Mouse (Mus musculus): ENCODE data around the gene Coro6.

Gene Coro6

DNA sequence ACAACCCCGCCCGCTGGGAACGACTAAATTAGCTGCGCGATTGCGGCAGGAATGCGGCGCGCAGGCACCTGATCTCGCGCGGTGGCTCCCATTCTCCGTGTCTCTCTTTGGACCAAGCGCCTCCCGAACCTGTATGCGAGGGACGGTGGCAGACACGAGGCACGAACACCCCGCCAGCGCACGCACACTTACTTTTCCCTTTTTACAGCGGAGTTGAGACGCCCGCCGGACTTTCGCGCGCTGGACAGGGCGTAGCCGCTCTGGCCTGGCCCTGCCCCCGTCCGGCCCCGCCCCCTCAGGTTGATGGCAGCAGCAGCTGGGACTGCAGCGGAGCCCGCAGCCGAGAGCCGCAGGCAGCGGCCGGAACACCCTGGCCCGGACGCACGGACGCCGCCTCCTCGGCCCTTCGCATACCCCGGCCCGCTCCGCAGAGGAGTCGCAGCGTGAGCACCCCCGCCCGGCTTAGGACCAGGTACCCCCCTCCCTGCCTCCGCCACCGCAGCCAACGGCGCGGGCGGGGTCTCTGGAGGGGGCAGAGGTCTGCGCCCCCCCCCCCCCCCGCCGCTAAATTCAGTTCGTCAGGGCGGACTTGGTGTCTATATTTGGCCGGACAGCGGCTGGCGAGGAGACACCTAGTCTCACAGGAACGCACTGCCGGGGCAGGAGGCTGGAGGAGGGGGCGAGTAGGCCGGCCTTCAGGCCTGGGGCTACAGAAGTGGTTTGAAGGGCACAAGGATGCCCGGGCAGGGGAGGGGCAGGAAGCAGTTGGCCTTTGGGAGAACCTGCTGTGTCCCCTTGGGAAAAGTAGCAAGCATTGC is at the start of gene Coro6:
TSS of gene Coro6 (plus strand) at position 129 of the 818 bp plus-strand sequence.
- peak; percentile 74 for DNase-seq (ENCODE audit: low spot score)

DNA sequence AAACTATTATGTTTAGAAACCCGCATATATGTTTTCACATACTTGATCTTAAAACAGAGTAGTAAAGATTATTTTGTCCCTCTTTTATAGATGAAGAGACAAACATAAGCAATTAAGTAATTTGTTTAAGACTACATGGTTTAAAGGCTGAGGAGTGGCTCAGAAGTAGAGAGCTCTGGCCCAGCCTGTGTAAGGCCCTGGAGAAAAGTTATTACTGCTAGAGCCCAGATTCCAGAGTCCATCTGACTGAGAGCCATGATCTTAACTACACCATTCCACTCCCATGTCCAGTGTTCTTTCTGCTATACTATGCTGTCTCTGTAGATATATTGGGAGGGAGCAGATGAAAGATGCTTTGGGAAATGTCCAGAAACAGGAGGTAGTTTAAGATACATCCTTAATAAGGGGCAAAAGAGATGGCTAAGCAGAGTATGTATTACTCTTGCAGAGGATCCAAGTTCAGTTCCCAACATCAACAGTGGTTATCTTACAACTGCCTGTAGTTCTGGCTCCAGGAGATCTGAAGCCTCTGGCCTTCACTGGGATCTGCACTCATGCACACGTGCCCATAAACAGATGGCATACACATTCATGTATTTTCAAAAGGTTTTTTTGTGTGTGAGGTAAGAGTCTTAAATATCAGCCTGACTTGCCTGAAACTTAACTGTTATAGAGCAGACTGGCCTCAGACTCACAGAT is 47.9 kb upstream of the Coro6 start:
- DNase-seq (ENCODE audit: low spot score): no peak

DNA sequence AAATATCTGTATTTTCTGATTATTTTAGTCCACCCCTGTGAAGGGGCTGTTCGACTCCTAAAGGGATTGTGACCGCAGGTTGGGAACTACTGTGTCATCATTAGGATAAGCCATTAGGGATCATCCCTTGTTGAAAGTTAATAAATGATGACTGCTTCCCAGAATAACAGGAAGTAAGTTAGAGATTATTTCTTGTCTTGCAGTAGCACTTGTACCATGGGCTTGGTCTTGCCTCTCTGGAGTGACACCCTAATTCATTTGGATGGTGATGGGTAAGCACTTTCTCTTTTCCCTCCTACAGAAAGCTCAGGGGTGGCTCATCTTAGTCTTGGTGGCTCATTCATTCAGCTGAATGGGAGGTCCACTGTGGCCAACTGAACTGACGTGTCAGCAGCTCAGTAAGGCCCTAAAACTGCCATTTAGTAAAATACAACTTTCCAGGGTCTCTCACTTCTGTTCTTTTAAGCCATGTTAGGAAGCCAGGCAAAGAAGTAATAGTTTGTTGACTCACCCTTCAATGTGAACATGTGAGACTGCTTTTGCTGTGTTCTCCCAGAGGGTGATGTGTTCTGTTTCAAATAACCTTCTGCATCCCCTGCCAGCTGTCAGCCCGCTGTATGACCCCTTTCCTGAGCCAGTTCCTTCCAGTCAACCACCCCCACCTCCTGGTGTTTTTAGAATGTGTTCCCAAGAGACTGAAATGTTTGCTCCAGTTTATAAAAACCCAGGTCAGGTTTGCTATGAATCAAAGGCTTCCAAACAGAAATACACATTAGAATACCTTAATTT is 45.8 kb upstream of the Coro6 start:
- DNase-seq (ENCODE audit: low spot score): peak; percentile 6

DNA sequence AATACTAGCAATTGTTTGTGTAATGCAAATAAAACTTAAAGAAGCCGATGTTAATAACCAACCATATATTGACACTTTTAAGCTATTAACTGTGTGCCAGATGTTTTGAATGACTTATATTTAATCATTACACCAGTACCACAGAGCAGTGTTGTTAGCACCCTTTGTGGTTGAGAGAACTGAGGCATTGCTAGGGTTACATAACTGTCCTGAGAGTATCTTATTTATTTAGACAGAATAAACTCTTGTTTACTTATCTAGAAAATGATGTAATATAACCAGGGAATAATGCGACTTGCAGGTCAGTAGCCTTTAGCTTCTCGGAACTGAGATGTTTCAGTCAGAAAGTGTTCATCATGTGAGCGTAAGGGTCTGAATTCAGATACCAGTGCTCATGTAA is 44.2 kb upstream of the Coro6 start:
- DNase-seq (ENCODE audit: low spot score): no peak

DNA sequence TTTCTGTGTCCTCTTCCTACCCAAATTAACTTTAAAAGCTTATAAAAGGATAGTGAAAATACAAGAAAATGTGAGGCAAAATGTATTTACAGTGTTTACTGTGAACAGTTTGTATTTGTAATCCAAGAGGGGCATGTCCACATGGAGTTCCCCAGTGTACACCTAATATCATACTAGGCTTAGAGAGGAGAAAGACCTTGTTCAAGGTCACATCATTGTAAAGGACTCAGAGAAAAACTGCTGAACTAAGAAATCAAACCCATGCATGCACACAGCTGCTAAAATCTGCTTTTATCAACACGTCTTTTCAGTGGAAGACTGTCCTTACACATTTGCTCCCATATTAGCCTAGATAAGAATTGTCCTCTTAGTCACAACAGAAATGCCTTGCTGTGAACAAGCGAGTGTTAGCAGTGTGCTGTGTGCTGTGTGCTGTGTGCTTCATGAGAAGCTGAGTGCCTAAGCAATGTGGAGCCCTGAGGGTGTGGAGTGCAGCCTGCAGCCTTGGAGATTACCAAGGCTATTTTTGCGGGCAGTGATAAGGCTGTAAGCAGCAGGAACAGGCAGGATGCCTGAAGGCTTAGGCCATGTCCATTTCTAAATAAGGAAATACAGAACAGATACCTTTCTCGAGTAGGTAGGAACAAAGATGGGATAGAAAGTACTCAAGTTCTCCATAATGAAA is 38.9 kb upstream of the Coro6 start:
- peak; percentile 20 for DNase-seq (ENCODE audit: low spot score)

DNA sequence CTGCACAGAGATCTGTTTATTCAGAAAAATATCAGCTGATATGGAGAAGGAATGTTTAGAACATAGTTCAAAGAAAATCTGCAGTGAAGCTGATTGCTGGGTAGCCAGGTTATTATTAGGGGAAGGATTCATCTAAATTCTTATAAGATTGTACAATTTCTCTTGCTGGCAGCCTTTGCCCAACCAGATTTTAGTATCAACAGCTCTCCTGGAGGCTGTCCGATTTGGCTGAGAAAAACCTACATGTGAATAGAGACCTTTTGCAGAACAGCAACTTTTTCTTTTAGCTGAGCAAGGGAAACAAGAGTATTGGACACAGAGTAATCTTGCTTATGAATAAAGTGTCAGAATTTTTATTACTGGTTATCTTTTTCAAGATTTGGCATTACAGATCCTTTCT is 33.8 kb upstream of the Coro6 start:
- DNase-seq (ENCODE audit: low spot score): no peak

DNA sequence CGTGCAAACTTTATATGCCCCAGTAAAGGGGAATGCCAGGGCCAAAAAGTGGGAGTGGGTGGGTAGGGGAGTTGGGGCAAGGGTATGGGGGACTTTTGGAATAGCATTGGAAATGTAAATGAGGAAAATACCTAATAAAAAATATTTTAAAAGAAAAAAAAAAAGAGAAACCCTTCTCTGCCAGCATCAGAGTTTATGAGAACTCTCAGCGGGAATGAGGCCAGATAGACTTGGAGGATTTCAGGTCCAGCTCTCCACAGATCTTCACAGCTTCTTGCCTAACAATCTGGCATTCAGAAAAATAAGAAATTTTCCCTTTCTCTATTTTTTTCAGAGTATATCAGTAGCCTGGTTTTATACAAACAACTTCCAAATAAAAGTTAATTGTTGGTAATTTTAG is 25.2 kb upstream of the Coro6 start:
- no peak for DNase-seq (ENCODE audit: low spot score)

DNA sequence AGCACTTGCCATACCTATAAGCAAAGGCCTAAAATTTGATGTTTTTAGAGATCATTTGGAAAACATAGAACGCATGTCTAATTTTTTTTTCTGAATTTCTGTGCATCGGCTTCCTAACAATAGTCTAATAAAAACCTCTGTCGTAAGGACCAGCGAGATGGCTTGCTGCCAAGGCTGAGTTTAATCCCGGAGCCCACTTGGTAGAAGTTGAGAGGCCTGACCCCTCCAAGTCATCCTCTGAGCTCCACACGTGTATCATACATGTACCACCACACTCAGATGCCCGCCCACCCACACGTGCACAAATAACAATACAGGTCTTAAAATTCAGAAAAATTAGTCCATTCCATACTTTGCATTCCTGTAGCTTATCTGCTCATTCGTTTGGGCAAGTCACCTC is 22.1 kb upstream of the Coro6 start:
- DNase-seq (ENCODE audit: low spot score): no peak

DNA sequence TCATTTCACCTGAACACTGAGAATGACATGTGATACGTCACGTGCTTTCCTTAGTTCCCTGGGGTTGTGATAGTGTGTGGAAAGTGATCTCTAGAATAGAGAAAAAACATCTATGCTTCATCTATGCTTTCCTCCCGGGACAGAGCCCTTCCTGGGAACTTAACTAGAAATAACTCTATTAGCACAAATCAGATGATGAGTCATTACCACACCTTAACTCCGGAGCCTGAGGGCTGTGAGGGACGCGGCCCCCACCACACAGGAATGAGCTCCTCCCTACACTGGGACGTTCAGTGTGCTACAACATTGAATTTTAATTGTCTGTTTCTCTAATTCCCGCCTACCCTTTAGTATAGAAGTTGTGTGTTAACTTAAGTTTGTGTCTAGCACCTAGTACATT is 21.2 kb upstream of the Coro6 start:
- no peak for DNase-seq (ENCODE audit: low spot score)

DNA sequence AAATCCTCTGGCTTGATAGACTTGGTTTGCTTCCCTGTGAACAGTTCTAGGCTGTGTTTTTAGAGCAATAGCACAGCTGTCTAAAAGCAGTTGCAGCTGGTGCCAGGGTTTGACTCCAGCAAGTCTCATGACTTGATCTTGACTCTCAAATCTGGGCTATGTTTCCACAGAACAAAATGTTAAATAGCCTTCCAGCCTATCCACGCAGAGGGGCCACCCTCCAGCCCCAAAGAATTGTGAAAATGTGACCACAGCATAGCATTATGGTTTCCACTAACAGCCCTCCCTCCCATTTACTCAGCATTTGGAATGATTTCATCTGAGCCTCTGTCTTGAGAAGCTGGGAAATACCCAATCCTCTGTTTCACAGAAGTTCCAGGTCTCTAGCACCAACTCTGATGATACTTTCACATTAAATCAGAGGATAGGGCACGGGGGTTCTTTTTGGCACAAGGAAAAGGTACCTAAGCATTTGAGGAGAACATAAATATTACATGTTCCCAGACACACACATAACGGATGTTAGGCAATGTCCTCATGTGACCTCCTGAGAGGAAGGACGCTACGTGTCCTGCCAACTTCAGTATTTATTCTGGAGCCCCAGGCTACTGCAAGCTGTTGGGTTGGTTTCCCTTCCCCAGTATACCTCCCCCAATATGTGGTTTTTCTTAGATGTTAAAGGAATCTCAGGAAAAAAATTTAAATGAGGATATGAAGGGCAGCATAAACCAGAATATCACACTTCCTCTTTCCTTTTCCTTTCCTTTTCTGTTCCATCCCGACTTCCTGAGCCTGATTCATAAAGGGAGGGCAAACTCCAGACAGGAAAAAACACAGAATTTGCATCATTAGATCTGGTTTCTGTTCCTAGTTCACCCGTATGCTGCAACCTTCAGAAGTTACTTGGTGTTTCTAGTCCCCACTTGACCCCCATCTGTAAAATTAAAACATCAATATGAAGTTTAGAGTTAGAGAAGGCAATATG is 19.7 kb upstream of the Coro6 start:
- DNase-seq (ENCODE audit: low spot score): no peak

DNA sequence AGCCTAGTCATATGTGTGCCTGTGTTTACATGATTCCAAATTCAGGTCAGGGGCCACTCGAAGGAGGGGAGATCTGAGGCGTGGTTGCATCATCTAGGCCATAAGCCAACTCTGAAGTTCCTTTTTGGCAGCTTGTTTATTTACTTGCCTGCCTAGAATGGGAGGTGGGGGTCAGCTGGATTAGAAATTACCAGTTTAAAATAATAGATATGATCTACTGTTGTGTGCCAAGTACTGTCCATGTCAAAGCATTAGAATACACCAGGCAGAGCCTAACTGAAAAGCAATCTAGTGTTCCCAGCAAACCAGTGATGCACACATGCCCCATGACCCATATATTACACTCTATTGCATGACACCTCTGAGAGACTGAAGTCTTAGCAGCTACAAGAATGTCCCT is 17.3 kb upstream of the Coro6 start:
- no peak for DNase-seq (ENCODE audit: low spot score)

DNA sequence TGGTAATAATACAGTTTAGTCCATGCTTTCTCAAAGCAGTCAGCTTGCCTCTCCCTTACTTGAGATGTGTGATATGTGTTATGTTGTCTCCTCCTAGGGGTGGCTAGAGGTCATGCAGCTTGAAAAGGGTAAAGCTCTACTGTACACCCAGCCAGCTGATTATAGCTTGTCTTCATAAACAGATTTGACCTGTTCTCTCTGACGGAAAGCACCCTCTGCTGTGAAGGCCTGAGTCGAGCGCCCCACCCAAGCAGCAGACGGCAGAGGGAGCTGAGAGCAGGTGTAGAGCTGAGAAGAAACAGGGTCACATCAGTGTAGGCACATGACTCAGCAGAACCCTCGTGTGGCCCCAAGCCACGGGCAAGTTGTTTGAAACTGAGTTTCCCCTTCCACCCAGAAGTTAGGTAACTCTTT is 15.6 kb upstream of the Coro6 start:
- DNase-seq (ENCODE audit: low spot score): peak; percentile 66

DNA sequence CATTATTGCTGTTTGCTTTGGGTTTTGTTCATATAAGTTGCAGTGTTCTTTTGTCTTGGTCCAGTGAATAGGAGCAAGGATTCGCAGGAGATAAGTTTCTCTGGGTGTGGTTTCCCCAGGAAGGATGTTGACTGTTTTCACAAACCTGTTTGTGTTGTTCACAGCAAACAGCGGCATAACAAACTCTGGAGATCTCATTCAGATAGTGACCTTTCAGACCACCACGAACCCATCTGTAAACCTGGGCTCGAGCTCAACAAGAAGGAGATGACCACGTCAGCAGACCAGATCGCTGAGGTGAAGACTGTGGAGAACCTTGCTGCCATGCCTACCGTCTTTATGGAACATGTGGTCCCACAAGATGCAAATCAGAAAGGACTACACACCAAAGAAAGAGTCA is 13.0 kb upstream of the Coro6 start:
- no peak for DNase-seq (ENCODE audit: low spot score)

DNA sequence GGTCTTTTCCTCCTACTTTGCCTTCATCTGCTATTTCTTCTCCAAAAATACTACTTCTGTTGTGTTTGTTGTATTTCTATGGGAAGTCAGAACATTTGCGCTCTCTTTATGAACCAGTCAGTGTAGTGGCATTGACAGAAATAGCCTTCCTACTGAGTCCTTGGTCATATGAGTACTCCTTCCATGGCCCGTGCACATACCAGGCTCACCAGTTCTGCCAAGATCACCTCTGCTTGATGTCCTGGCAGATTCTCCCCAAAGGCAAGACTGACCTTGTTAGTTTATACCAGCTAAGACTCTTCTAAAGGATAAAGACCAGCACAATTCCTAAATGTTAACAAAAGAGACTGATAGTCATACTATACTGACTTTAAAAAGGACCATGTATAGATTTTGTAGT is 10.5 kb upstream of the Coro6 start:
- no peak for DNase-seq (ENCODE audit: low spot score)

DNA sequence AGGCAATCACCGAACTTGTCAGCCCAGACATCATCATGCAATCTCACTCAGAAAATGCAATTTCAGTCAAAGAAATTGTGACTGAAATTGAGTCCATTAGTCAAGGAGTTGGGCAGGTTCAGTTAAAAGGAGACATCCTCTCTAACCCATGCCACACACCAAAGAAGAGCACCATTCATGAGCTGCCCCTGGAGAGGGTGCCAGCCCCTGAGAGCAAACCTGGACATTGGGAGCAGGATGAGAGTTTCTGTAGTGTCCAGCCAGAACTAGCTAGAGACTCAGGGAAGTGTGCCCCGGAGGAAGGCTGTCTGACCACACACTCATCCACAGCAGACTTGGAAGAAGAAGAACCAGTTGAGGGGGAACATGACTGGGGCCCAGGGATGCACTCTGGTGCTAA is 8.8 kb upstream of the Coro6 start:
- DNase-seq (ENCODE audit: low spot score): no peak

DNA sequence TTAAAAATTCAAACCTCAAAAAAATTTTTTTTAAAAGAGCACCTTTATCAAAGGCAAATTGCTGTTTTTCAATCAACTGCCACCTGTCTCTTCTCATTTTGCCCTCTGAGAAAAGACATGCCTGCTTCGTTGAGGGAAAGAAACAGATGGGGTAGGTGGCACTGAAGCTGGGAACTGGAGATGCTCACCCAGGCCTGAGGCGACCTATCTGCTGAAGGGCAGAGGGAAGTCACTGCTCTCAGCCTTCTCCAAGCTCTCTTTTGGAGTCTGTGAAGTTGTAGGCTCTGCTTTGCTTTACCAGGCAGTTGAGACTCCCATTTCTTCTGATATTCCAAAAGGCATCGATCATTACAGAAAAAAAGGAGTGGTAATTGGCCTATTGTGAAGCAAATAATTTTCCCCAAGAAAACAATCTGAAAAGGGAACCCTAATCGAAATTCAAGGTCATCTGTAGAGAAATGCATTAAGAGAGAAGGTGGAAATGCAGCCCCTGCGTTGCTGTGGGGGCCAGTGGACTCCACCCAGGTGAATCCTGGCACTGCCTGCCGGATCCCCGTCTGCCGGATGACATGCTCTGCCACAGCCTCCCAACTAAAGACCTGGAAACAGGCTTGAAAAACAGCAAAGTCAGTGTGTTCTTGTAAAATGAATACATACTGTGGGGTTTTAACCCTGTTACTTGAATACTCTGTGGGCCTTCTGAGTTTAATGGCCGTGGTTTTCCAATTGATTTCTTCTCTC is 6.3 kb upstream of the Coro6 start:
- DNase-seq (ENCODE audit: low spot score): no peak

DNA sequence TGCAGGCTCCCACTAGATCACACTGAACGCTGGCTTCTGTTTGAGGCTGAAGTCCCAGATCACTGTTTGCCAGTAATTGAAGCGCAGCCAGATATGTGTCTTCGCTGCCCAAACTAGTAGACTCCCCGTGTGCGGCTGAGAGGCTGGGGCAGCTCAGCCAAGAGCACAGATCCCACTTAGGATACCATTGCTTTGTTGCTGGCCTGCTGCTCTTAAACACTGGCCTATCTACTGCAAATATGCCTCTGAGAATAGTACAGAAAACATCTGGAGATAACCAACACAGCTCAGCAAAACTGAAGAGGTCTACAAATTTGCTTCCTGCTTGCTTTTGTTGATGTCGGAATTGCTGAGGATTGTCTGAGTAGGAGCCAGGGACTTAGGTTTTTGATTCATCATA is 5.3 kb upstream of the Coro6 start:
- no peak for DNase-seq (ENCODE audit: low spot score)

DNA sequence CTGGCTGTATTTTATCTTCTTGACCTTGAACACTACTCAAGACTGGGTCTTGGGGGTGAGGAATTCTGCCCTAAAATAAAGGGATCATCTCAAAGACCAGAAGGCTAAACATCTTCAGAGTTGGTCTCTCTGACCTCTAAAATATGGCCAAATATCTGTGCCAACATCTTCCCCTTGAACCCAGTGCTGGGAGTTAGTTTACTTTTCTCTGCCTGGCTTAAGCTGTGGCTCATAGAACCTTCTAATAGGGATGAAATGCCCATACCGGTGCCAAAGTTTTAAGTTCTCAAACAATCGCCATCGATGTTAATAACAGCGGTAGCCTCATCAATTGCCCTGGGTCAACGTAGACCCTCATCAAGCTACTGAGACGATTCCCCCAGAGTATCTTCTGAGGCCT is 355 bp upstream of the Coro6 start:
- no peak for DNase-seq (ENCODE audit: low spot score)

DNA sequence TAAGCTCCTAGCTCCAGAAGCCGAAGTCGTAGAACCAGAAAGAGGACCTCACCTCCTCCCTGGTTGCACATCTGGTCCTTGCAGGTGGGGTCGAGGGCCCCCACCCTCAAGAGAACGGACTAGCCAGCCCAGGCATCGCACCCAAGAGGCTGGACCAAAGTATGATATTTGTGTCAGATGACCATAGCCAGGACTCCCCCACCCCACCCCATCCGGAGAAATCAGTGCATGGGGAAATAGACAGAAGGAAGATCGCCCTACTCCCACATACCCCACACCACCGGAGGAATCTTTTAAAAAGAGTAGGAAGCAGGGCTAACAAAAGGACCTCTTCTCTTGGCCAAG is 862 bp downstream of the Coro6 start:
- DNase-seq (ENCODE audit: low spot score): no peak

DNA sequence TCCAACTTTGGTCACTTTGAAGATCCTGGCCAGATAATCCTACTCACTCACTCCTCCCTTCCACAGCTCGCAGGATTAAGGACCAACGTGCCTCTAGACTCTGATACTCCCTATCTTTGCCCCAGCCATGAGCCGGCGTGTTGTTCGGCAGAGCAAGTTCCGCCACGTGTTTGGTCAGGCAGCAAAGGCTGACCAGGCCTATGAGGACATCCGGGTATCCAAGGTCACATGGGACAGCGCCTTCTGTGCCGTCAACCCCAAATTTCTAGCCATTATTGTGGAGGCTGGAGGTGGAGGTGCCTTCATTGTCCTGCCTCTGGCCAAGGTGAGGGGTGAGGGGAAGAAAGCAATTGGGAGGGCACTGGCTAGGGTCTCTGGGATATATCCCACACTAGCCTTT is 1.6 kb downstream of the Coro6 start:
- no peak for DNase-seq (ENCODE audit: low spot score)

DNA sequence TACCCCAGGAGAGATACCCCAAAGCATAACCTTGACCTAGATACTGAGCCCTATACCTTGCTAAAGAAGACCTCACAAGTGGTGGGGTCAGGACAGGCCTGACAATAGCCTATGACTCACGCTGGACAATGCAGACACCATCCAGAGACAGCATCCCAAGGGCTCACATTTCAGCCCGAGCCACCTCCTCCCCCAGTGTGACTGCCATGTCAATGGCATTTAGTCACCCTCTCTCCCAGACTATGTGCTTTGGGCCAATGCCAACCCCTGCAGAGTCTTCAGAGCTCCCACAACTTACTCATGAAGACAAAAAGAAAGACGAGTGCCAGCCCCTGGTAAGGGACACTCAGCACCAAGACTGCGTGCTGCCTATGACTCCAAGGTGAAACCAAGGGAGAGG is 2.5 kb downstream of the Coro6 start:
- DNase-seq (ENCODE audit: low spot score): no peak
